Mouse (Mus musculus): ENCODE measurements around the gene Olfr1233. TPM values are rescaled to one million over a fixed set of nuclear protein-coding genes. Genes with fewer than 3 reads are reported as not detected.

The Olfr1233 gene
- polyA plus RNA-seq (2021; fragmentation: Nextera tagmentation) = not detected in 2 replicates
- long read RNA-seq, experiment 1 = 0 reads
- long read RNA-seq, experiment 2 = 0 reads

DNA sequence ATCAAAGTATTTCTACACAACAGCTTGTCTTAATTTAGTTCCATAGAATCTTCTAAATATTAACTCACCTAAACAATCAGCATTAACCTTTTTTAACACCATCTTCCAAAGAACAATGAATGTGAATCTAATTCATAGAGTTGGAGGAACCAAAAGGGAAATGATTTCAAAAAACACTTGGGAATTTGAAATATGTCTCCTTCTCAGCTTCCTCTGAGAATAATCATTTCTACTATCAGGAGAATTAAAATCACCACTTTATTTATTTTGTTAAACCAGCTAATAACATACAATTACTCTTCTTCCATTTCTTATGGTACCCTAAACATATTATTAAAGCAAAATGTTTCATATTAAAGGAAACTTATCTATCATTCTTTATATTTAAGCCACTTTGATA is at the start of gene Olfr1233:
Gene Olfr1233, minus strand, starts transcription at position 101 of the 400 bp plus-strand sequence.

DNA sequence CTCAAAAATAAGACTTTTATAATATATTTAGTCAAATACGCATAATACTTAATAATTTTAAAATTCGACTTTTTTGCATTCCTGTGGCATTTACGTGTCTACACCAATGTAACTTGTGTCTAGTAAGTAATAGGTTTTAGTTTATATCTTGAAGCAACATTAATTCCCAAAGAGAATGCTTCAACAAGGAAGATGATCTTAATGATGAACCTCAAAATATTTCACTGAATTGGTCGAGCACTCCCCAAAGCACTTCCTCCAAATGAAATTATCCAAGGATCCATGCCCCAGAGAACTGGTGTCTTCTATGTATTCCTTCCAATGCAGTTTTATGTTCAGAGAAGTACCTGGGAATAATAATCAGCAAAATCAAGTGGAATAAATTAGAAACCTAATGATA is 22.6 kb upstream of the Olfr1233 start, which contains the start of gene Olfr1234:
Gene Olfr1234, minus strand, starts transcription at position 101 of the 400 bp plus-strand sequence.

DNA sequence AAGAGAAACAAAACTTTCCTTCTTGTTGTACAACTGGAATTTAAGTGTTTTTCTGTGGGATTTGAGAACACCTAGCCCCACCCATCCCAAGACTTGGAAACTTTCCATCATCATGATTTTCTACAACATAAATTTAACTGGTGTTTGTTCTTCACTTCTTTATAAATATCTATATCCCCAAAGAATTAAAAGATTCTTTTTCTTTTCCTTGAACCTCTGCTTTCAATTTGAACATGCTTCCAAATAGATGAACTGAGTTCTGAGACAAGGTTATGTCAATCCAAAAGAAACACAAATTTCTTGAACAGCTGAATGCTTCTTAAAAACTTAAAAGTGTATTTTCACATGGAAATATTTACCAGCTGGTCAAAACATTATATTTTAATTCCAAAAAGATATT is 12.6 kb downstream of the Olfr1233 start, which contains the start of gene Olfr1232:
Gene Olfr1232, minus strand, starts transcription at position 101 of the 400 bp plus-strand sequence.

DNA sequence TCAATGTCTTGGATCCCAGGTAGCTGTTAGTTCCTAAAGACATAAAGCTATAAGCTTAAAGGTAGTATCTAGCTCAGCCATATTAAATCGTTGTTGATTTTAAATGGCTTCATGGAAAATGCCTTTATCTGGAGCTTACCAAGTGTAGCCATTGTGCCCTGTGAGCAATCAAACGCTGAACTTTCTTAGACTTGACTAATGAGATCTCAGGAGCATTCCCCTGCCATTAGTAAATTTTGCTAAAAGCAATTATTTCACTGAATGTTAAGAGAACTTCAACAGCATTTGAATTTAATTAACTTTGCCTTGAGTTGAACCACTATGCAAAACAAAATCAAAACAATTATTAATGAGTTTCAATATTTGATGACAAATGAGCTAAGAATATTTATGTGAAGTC is 35.2 kb downstream of the Olfr1233 start, which contains the start of gene Olfr1231:
Gene Olfr1231, minus strand, starts transcription at position 101 of the 400 bp plus-strand sequence.

DNA sequence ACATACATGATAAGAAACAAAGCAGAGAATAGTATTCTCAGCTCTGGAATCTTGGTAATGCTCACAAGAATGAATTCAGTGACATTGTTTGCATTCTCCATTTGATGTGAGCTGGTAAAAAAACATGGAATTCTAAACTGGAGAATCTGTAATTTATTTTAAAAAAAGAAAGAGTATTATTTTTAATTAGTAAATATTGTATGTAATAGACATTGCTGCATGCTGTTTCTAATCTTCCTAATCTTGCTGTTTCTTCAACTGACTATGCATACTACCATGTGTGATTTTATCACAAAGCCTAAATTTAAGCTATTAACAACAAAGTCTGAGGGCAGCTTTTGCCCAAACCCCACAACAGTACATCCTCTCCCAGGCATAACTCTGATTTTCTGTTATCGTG is 45.0 kb downstream of the Olfr1233 start, which contains the start of gene Olfr1230:
Gene Olfr1230, minus strand, starts transcription at position 101 of the 400 bp plus-strand sequence.

DNA sequence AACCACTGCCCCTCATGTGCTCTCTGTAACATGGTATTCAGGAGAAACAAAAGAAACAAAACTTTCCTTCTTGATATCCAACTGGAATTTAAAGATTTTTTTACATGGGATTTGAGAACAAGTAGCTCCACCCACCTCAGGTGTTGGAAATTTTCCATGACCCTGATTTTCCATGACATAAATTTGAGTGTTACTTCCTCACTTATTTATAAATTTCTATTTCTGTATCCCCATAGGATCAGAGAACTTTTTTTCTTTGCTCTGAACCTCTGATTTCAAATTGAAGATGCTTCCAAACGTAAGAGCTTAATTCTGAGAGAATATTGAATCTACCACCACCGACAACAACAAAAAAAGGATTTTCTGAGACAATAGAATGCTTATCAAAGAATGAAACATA is 54.3 kb downstream of the Olfr1233 start, which contains the start of gene Olfr1229:
Gene Olfr1229, minus strand, starts transcription at position 101 of the 400 bp plus-strand sequence.

Other genes with a start within 250 kb of the Olfr1233 start
- gene Olfr1220, start 235.6 kb downstream of the Olfr1233 start, polyA plus RNA-seq (2021; fragmentation: Nextera tagmentation) = not detected in 2 replicates
- not detected in 2 replicates for gene Olfr1221, start 225.1 kb downstream of the Olfr1233 start, polyA plus RNA-seq (2021; fragmentation: Nextera tagmentation)
- not detected in 2 replicates for gene Olfr1222, start 209.3 kb downstream of the Olfr1233 start, polyA plus RNA-seq (2021; fragmentation: Nextera tagmentation)
- not detected in 2 replicates for gene Olfr1223, start 190.8 kb downstream of the Olfr1233 start, polyA plus RNA-seq (2021; fragmentation: Nextera tagmentation)
- gene Olfr1224-ps1, start 178.3 kb downstream of the Olfr1233 start, polyA plus RNA-seq (2021; fragmentation: Nextera tagmentation) = not detected in 2 replicates
- not detected in 2 replicates for gene Olfr1225, start 167.7 kb downstream of the Olfr1233 start, polyA plus RNA-seq (2021; fragmentation: Nextera tagmentation)
- not detected in 2 replicates for gene Olfr1226, start 142.3 kb downstream of the Olfr1233 start, polyA plus RNA-seq (2021; fragmentation: Nextera tagmentation)
- gene Olfr1228, start 88.3 kb downstream of the Olfr1233 start, polyA plus RNA-seq (2021; fragmentation: Nextera tagmentation) = not detected in 2 replicates
- not detected in 2 replicates for gene Olfr1229, start 54.4 kb downstream of the Olfr1233 start, polyA plus RNA-seq (2021; fragmentation: Nextera tagmentation)
- not detected in 2 replicates for gene Olfr1230, start 45.1 kb downstream of the Olfr1233 start, polyA plus RNA-seq (2021; fragmentation: Nextera tagmentation)
- not detected in 2 replicates for gene Olfr1231, start 35.3 kb downstream of the Olfr1233 start, polyA plus RNA-seq (2021; fragmentation: Nextera tagmentation)
- not detected in 2 replicates for gene Olfr1232, start 12.7 kb downstream of the Olfr1233 start, polyA plus RNA-seq (2021; fragmentation: Nextera tagmentation)
- gene Olfr1234, start 22.5 kb upstream of the Olfr1233 start, polyA plus RNA-seq (2021; fragmentation: Nextera tagmentation) = not detected in 2 replicates
- not detected in 2 replicates for gene Olfr1238, start 67.3 kb upstream of the Olfr1233 start, polyA plus RNA-seq (2021; fragmentation: Nextera tagmentation)
- not detected in 2 replicates for gene Olfr1239, start 78.0 kb upstream of the Olfr1233 start, polyA plus RNA-seq (2021; fragmentation: Nextera tagmentation)
- gene Olfr1240, start 100.6 kb upstream of the Olfr1233 start, polyA plus RNA-seq (2021; fragmentation: Nextera tagmentation) = not detected in 2 replicates
- not detected in 2 replicates for gene Olfr1241, start 144.7 kb upstream of the Olfr1233 start, polyA plus RNA-seq (2021; fragmentation: Nextera tagmentation)
- gene Olfr1242, start 155.9 kb upstream of the Olfr1233 start, polyA plus RNA-seq (2021; fragmentation: Nextera tagmentation) = not detected in 2 replicates
- gene Olfr1243, start 189.1 kb upstream of the Olfr1233 start, polyA plus RNA-seq (2021; fragmentation: Nextera tagmentation) = not detected in 2 replicates
- gene Olfr1245, start 236.0 kb upstream of the Olfr1233 start, polyA plus RNA-seq (2021; fragmentation: Nextera tagmentation) = not detected in 2 replicates

All from left cerebral cortex, adult 6 months (tissue).